8 mouse cellular contexts compared by ENCODE assay signal in the genomic region with DNA sequence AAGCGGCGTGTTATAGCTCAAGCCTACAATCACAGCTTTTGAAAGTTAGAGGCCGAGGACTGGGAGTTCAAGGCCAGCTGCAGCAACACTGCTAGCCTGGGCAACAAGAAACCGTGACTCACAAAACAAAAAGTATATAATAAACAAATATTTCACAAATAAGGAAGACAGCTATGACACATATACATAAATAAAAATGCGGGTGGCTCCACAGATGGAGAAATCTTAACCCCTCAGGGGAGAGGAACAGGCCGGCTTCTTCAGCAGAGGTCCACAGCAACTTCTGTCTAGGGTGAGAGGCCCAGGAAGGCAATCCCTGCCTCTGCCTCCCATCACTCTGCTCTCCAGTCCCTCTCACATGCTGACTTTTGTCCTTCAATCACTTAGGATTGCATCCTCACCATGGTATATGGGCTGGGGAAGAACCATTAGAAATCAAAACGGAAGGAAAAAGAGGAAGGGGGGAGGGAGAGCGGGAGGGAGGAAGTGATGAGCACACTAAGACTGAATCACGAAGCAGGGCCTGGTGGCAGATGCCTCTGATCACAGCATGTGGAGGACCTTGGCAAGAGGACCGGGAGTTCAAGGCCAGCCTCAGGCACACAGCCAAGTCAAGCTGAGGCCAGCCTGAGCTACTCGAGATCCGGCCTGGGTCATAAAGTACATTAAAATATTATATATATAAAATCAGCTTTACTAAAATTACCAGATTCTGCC. TPM values are rescaled to one million over a fixed set of nuclear protein-coding genes. Genes with fewer than 3 reads are reported as not detected.
DNase-seq lines count a peak whose midpoint lies in the region; TF ChIP-seq lines count a peak whose summit lies in the region.

No protein-coding gene starts in this region.

- TF ChIP-seq POLR2A in brain, embryonic 14.5 days (IDR thresholded peaks at IDR 0.05; ENCODE audit: borderline replicate concordance, extremely low read depth, insufficient read depth, insufficient read length, poor library complexity, severe bottlenecking): no peak

- peaks cover 50% of the 10 kb centered on the region for H3K4me1 ChIP-seq in heart, embryonic 10.5 days

- peak; percentile 88 for DNase-seq in left cerebral cortex, postnatal 4 days
- DNase-seq in left cerebral cortex, adult 11 months (ENCODE audit: low spot score): no peak
- DNase-seq in brain, embryonic 14.5 days (ENCODE audit: low read depth): peak; percentile 32
- DNase-seq in heart, embryonic 10.5 days (ENCODE audit: low spot score): no peak
- DNase-seq in liver: peak; percentile 26
- DNase-seq in splenic B cell, adult 2 months (ENCODE audit: low read depth, low spot score): peak; percentile 15
- no peak for DNase-seq in embryo, embryonic 11 days
- DNase-seq in left cerebral cortex, adult 9 months (ENCODE audit: low spot score in 2 of 2): no peak

- intact Hi-C loops in left cerebral cortex, postnatal 4 days (cut with DNase I): no loop called here

- H3K36me3 ChIP-seq in heart, embryonic 10.5 days: peaks cover 13% of the 10 kb centered on the region; the same call in 1 of the 2 replicates
- no peaks in the 10 kb centered on the region for H3K36me3 ChIP-seq in splenic B cell, adult 2 months (ENCODE audit: control insufficient read depth, insufficient read depth, low read length, poor library complexity, severe bottlenecking)

- no peak for TF ChIP-seq CTCF in brain, embryonic 14.5 days (IDR thresholded peaks at IDR 0.05; ENCODE audit: borderline replicate concordance, extremely low read depth, insufficient read depth, insufficient read length)

- H3K9me3 ChIP-seq in heart, embryonic 10.5 days: no peaks in the 10 kb centered on the region

- 81% methylated on average over 12 of the region's 12 CpGs for WGBS in heart, embryonic 10.5 days

- H3K27ac ChIP-seq in heart, embryonic 10.5 days: peak overlapping the region; percentile 60; the same call in 1 of the 2 replicates

- no peak overlapping the region for H3K4me3 ChIP-seq in heart, embryonic 10.5 days

- no peaks in the 10 kb centered on the region for H3K27me3 ChIP-seq in heart, embryonic 10.5 days (ENCODE audit: insufficient read depth, poor library complexity, severe bottlenecking)
- no peaks in the 10 kb centered on the region for H3K27me3 ChIP-seq in splenic B cell, adult 2 months (ENCODE audit: control insufficient read depth, insufficient read depth, low read length, poor library complexity, severe bottlenecking)

RNA-seq across cellular contexts. Expression of gene Fndc3b, which starts 21.8 kb away (rescaled TPM):
- total RNA-seq in left cerebral cortex, postnatal 4 days (2021): 10 to 100 TPM; 25.9 to 26.4 TPM
- polyA plus RNA-seq in brain, embryonic 14.5 days (2012; rRNA removed): 6.8 and 10.9 TPM in 2 replicates
- polyA plus RNA-seq in heart, embryonic 10.5 days (2016; fragmentation: Nextera tagmentation; extraction: Ambion mirVana): 21.9 and 26.0 TPM in 2 replicates

Comparison
In these comparisons a context has a peak if more than half of its experiments do, and no peak if none do; other contexts are left out.
1. DNase-seq: peak in left cerebral cortex, postnatal 4 days (single experiment), brain, embryonic 14.5 days (single experiment), liver (single experiment) and splenic B cell, adult 2 months (single experiment); none in left cerebral cortex, adult 11 months (single experiment), heart, embryonic 10.5 days (single experiment), embryo, embryonic 11 days (single experiment) and left cerebral cortex, adult 9 months (0 of 2).